Mouse (Mus musculus): Measurements from ENCODE around the gene Cd248. TPM values are rescaled to one million over a fixed set of nuclear protein-coding genes. Genes with fewer than 3 reads are reported as not detected.
"Not testable (repeated sequence)": the region's sequence is repeated elsewhere in the genome, so short reads cannot be mapped to it uniquely, and the experiment has no call there.

The Cd248 gene
- total RNA-seq, 1 experiment: 9.0 TPM

DNA sequence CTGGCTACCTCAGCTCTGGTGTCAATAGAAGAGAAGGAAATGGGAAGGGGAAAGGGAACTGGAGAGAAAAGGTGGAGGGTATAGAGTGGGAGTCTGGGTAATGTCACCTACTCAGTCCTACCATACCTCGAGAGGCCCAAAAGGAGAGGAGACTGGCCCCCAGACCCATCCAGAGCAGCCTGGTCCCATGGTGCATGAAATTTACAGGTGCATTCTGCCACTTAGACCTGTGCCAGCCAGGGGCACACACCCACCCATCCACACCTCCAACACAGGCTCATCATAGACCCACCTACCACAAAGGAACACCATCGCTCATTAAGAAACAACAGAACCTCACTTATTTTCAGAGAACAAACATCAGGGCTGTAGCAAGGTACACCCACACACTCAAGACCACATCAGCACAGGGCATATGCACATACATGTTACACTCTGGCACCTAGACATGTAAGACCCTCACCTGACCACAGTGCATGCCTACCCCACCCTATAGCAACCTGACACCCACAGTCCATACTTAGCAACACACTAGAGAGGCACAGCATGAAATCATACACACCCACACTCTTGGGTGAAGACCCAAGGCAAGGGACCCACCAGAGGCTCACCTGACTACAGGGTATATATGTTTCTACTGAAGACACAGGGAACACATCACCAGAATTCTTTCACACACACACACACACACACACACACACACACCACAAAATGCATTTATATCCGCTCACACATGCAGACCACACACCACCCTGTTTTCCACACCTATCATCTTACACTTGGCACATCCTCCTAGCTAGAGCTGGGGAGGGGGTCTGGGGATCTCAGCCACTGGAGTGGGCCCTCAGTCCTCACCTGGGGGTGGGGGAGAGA lies 16.3 kb downstream of the Cd248 start:
- H3K4me3 ChIP-seq (ENCODE audit: insufficient read depth in 1 of 2, low read depth in 1 of 2, low read length in 2 of 2, poor library complexity in 1 of 2, severe bottlenecking in 1 of 2): peak overlapping the region; percentile 76 to 85; a peak in 2 of 4 replicates
- TF ChIP-seq ZC3H11A (IDR thresholded peaks at IDR 0.05; ENCODE audit: borderline replicate concordance, low read depth, low read length) (no peak), HCFC1 (IDR thresholded peaks at IDR 0.05; ENCODE audit: borderline replicate concordance, insufficient read depth, low read length) (no peak), CHD2 (IDR thresholded peaks at IDR 0.05; ENCODE audit: low read depth, low read length) (no peak)
- DNase-seq (ENCODE audit: low read depth, low spot score): no peak
- H3K4me1 ChIP-seq (ENCODE audit: control insufficient read depth in 2 of 2, insufficient read depth in 2 of 2, low read length in 2 of 2, poor library complexity in 1 of 2): peaks cover 2 to 18% of the 10 kb centered on the region in 2 experiments; a peak in 3 of 4 replicates
- no peak overlapping the region for H3K9ac ChIP-seq (ENCODE audit: insufficient read depth, low read depth, low read length, poor library complexity, severe bottlenecking)
- in situ Hi-C loops (cut with MboI; ENCODE audit: low sequenced_read_pairs in 2 of 2, unreplicated experiment in 2 of 2): no loop called here
- no peaks in the 10 kb centered on the region for H3K9me3 ChIP-seq (ENCODE audit: control insufficient read depth, insufficient read depth, low read depth, low read length)
- no peak overlapping the region for H3K27ac ChIP-seq (ENCODE audit: insufficient read depth, low read depth, low read length, poor library complexity, severe bottlenecking)
- H3K36me3 ChIP-seq (ENCODE audit: control insufficient read depth, insufficient read depth, low read length, poor library complexity, severe bottlenecking): no peaks in the 10 kb centered on the region

DNA sequence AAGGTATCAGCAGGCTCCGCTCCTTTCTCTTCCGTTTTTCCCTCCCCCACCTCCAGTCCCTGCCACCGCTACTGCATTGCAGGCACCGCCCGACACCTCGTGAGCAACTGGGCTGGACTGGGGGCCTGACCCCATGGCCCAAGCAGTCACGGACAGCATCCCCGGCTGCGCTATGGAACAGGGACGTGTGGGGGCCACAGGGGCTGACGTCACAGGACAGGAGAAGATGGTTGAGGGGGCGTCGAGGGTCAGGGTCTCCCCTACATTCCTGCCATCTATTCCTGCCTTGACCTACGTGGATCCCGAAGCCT lies 16.9 kb downstream of the Cd248 start:
- no peak for TF ChIP-seq HCFC1 (IDR thresholded peaks at IDR 0.05; ENCODE audit: borderline replicate concordance, insufficient read depth, low read length)
- TF ChIP-seq MAFK (IDR thresholded peaks at IDR 0.05; ENCODE audit: insufficient read depth, low read depth, low read length): no peak
- no peak for TF ChIP-seq ZC3H11A (IDR thresholded peaks at IDR 0.05; ENCODE audit: borderline replicate concordance, low read depth, low read length)
- TF ChIP-seq CHD2 (IDR thresholded peaks at IDR 0.05; ENCODE audit: low read depth, low read length): no peak
- no peak for TF ChIP-seq ZNF384 (IDR thresholded peaks at IDR 0.05; ENCODE audit: low read depth, low read length)
- Histone ChIP-seq H3K4me3 (ENCODE audit: insufficient read depth in 1 of 2, low read depth in 1 of 2, low read length in 2 of 2, poor library complexity in 1 of 2, severe bottlenecking in 1 of 2) (peak overlapping the region; percentile 76 to 85), H3K9me3 (ENCODE audit: control insufficient read depth, insufficient read depth, low read depth, low read length) (no peaks in the 10 kb centered on the region), H3K36me3 (ENCODE audit: control insufficient read depth, insufficient read depth, low read length, poor library complexity, severe bottlenecking) (peaks cover 2% of the 10 kb centered on the region; the same call in 1 of the 2 replicates), H3K9ac (ENCODE audit: insufficient read depth, low read depth, low read length, poor library complexity, severe bottlenecking) (peak overlapping the region; percentile 74; the same call in 1 of the 2 replicates), H3K4me1 (ENCODE audit: control insufficient read depth in 2 of 2, insufficient read depth in 2 of 2, low read length in 2 of 2, poor library complexity in 1 of 2) (peaks cover 2 to 20% of the 10 kb centered on the region in 2 experiments; a peak in 3 of 4 replicates), H3K27ac (ENCODE audit: insufficient read depth, low read depth, low read length, poor library complexity, severe bottlenecking) (no peak overlapping the region)
- no peak for DNase-seq (ENCODE audit: low read depth, low spot score)
- in situ Hi-C loops (cut with MboI; ENCODE audit: low sequenced_read_pairs in 2 of 2, unreplicated experiment in 2 of 2): no loop called here

DNA sequence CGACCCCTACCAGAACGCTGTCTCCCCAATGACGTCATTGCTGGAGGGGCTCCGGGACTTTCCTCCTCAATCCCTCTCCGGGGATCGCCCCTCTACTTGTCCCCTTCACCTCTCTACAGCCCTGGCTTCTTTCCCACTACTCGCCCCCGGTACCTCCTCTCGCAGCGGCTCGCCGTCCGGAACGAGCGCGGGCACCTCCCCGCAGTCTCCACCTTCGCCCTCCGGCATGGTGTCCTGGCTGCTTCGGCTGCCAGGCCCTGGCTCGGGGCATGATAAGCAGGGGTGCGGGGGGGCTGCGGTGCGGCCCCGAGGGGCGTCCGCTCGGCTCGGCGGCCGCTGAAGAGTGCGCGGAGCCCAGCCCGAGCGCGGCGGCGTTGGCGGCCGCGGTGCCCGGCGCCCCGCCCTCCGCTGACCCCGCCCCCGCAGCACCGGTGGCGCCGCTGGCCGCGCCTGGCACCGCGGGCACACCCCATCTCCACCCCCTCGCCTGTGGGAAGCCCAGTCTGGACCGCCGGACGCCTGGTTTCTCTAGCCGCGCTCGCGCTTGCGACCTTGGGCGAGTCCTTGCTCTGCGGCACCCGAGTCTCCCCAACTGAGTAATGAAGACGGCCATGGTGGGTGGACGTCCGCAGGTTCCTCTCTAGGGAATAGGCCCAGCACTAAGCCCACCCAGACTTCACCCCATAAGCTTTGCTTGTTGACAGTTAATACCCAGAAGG lies 17.4 kb downstream of the Cd248 start, which contains the start of gene Tmem151a:
Gene Tmem151a (minus strand): TSS at position 387 of the 719 bp plus-strand sequence.
- TF ChIP-seq CHD2 (IDR thresholded peaks at IDR 0.05; ENCODE audit: low read depth, low read length): no peak
- TF ChIP-seq MAFK (IDR thresholded peaks at IDR 0.05; ENCODE audit: insufficient read depth, low read depth, low read length): no peak
- no peak for TF ChIP-seq ZC3H11A (IDR thresholded peaks at IDR 0.05; ENCODE audit: borderline replicate concordance, low read depth, low read length)
- no peak for TF ChIP-seq ZNF384 (IDR thresholded peaks at IDR 0.05; ENCODE audit: low read depth, low read length)
- TF ChIP-seq HCFC1 (IDR thresholded peaks at IDR 0.05; ENCODE audit: borderline replicate concordance, insufficient read depth, low read length): no peak
- H3K4me1 ChIP-seq (ENCODE audit: control insufficient read depth in 2 of 2, insufficient read depth in 2 of 2, low read length in 2 of 2, poor library complexity in 1 of 2): peaks cover 2 to 20% of the 10 kb centered on the region in 2 experiments; a peak in 3 of 4 replicates
- in situ Hi-C loops (cut with MboI; ENCODE audit: low sequenced_read_pairs in 2 of 2, unreplicated experiment in 2 of 2): no loop called here
- peak within 1 kb of the TSS; percentile 74 for H3K9ac ChIP-seq (ENCODE audit: insufficient read depth, low read depth, low read length, poor library complexity, severe bottlenecking)
- no peak for DNase-seq (ENCODE audit: low read depth, low spot score)
- H3K9me3 ChIP-seq (ENCODE audit: control insufficient read depth, insufficient read depth, low read depth, low read length): no peaks in the 10 kb centered on the region
- H3K27ac ChIP-seq (ENCODE audit: insufficient read depth, low read depth, low read length, poor library complexity, severe bottlenecking): no peak within 1 kb of the TSS
- H3K36me3 ChIP-seq (ENCODE audit: control insufficient read depth, insufficient read depth, low read length, poor library complexity, severe bottlenecking): peaks cover 2% of the 10 kb centered on the region; the same call in 1 of the 2 replicates
- H3K4me3 ChIP-seq (ENCODE audit: insufficient read depth in 1 of 2, low read depth in 1 of 2, low read length in 2 of 2, poor library complexity in 1 of 2, severe bottlenecking in 1 of 2): peak within 1 kb of the TSS; percentile 76 to 85

DNA sequence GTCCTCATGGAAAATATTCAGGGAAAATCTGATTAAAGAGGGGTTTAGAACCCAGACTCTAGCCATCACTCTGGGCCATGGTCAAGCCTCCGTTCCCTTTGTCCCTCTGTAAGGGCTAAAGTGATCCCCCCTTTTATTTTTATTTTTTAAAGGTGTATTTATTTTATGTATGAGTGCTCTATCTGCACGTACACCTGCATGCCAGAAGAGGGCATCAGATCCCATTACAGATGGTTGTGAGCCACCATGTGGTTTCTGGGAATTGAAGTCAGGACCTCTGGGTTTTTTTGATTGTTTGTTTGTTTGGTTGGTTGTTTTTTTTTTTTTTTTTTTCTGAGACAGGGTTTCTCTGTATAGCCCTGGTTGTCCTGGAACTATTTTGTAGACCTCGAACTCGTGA lies 18.7 kb downstream of the Cd248 start:
- H3K9ac ChIP-seq (ENCODE audit: insufficient read depth, low read depth, low read length, poor library complexity, severe bottlenecking); H3K36me3 ChIP-seq (ENCODE audit: control insufficient read depth, insufficient read depth, low read length, poor library complexity, severe bottlenecking); DNase-seq (ENCODE audit: low read depth, low spot score); H3K4me3 ChIP-seq (ENCODE audit: insufficient read depth in 1 of 2, low read depth in 1 of 2, low read length in 2 of 2, poor library complexity in 1 of 2, severe bottlenecking in 1 of 2); H3K9me3 ChIP-seq (ENCODE audit: control insufficient read depth, insufficient read depth, low read depth, low read length); in situ Hi-C loops (cut with MboI; ENCODE audit: low sequenced_read_pairs in 2 of 2, unreplicated experiment in 2 of 2); H3K27ac ChIP-seq (ENCODE audit: insufficient read depth, low read depth, low read length, poor library complexity, severe bottlenecking): not testable (repeated sequence)
- peaks cover 2 to 20% of the 10 kb centered on the region in 2 experiments; a peak in 3 of 4 replicates for H3K4me1 ChIP-seq (ENCODE audit: control insufficient read depth in 2 of 2, insufficient read depth in 2 of 2, low read length in 2 of 2, poor library complexity in 1 of 2)

All from ES-E14 (cell line).